Mouse (Mus musculus): Measurements from ENCODE around the gene Ubxn1.

DNA sequence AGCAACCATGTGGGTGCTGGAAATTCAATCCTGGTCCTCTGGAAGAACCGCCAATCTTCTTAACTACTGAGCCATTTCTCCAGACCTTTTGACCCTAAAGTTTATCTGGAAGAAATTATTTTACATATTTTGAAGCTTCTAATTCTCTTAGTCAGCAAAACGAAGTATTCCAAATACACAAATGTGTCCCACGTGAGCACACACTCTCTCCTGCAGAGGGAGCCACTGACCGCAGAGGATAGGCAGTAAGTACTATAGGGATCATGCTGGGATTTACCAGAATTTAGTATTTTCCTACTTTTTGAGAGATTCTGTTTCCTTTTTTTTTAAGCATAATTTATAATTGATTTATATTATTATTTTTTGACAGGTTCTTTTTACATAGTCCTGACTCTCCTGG, 13.6 kb upstream of the Ubxn1 start:
- TF ChIP-seq EP300 (IDR thresholded peaks at IDR 0.05; ENCODE audit: low read depth), result no peak
- TF ChIP-seq CTCF (IDR thresholded peaks at IDR 0.05; ENCODE audit: low read depth), result peak; percentile 61

Data from heart, postnatal 0 days (tissue).